Mouse (Mus musculus) fat pad, adult 2 months (tissue): ENCODE data around the gene Gm17175.
"Not testable (repeated sequence)": the region's sequence is repeated elsewhere in the genome, so short reads cannot be mapped to it uniquely, and the experiment has no call there.

Source experiments
- DNase-seq: peaks from one replicate; pipeline ENCODE4 v3.0.0-alpha.2; 2011; ENCODE audit warnings: low read depth, low spot score; ENCODE audit errors: extremely low read depth

Gene Gm17175

DNA sequence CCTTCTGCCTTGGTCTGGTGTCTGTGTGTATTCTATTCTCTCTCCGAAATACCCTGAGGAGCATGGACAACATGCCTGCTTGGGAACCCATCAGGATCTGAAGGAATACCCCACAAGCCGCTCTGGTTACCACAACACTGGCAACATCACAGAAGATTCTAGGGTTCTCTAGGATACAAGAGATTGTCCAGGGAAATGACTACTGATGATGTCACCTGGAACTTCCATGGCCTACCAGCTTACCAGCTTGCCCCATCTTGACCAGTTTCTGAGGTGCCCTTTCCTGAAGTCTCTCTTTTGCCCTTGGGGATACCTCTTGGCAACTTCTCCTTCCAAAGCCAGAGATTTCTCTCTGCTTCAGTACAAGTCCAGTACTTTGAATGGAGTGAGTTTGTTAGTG, at the start of gene Gm17175:
Gene Gm17175, minus strand, starts transcription at position 101 of the 400 bp plus-strand sequence.
- DNase-seq, result not testable (repeated sequence)

DNA sequence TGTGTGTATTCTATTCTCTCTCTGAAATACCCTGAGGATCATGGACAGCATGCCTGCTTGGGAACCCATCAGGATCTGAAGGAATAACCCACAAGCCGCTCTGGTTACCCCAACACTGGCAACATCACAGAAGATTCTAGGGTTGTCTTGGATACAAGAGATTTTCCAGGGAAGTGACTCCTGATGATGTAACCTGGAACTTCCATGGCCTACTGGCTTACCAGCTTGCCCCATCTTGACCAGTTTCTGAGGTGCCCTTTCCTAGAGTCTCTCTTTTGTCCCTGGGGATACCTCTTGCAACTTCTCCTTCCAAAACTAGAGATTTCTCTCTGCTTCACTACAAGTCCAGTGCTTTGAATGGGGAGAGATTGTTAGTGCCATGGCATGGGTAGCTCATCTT, 37.3 kb upstream of the Gm17175 start, which contains the start of gene Gm17078:
Gene Gm17078, minus strand, starts transcription at position 101 of the 400 bp plus-strand sequence.
- no peak for DNase-seq

DNA sequence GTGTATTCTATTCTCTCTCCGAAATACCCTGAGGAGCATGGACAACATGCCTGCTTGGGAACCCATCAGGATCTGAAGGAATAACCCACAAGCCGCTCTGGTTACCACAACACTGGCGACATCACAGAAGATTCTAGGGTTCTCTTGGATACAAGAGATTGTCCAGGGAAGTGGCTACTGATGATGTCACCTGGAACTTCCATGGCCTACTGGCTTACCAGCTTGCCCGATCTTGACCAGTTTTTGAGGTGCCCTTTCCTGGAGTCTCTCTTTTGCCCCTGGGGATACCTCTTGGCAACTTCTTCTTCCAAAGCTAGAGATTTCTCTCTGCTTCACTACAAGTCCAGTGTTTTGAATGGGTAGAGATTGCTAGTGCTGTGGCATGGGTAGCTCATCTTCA, 18.2 kb upstream of the Gm17175 start, which contains the start of gene Gm17174:
Gene Gm17174, minus strand, starts transcription at position 101 of the 400 bp plus-strand sequence.
- not testable (repeated sequence) for DNase-seq

DNA sequence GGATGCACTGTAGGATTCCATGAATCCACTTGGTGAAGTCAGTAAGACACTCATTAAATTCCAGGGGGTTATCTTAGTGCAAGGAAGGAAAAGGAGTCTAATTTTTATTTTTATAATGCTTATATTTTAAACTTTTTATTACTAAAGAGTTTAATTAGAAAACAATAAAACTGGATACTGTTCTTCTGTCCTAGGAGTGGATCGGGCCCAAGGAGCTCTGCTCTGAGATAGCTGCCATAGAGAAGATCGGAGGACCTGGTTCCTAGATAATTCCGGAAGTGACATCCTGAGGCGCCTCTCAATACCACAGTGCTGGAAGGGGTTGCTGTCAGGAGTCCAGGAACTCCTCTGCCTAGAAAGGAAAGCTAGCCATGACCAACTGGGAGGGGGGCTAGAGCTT, 21.4 kb downstream of the Gm17175 start, which contains the start of gene Gm5622:
Gene Gm5622, plus strand, starts transcription at position 301 of the 400 bp plus-strand sequence.
- no peak for DNase-seq
